Mouse (Mus musculus): ENCODE measurements around the gene Tmem223. TPM values are rescaled to one million over a fixed set of nuclear protein-coding genes. Genes with fewer than 3 reads are reported as not detected.

Tmem223 gene
- polyA plus RNA-seq, 1 experiment from 2014 or later, result 197 TPM

DNA sequence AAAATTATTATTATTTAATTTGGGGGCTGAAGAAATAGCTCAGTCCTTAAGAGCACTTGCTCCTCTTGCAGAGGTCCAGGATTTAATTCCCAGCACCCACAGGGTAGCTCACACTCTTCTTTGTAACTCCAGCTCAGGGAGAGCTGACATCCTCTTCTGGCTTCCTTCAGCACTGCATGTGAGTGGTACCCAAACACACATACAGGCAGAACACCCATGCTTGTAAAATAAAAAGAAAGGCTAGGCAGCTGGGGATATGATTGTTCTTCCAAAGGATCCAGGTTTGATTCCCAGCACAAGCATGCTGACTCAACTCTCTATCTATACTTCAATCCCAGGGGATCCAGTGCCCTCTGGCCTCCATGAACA is 28.1 kb downstream of the Tmem223 start:
- H3K27me3 ChIP-seq (ENCODE audit: insufficient read depth, low read length), result no peaks in the 10 kb centered on the region
- no peak for ATAC-seq (ENCODE audit: low FRiP score, low TSS enrichment)
- H3K9me3 ChIP-seq (ENCODE audit: low read length), result no peaks in the 10 kb centered on the region
- H3K4me3 ChIP-seq (ENCODE audit: low read length), result peak overlapping the region; percentile 71
- peaks cover 18% of the 10 kb centered on the region for H3K4me1 ChIP-seq (ENCODE audit: insufficient read depth, low read length)
- peak overlapping the region; percentile 50 for H3K9ac ChIP-seq (replicated peaks; ENCODE audit: low read length)
- H3K27ac ChIP-seq (ENCODE audit: low read length), result no peak overlapping the region
- peak overlapping the region; percentile 86 for H3K4me2 ChIP-seq (replicated peaks; ENCODE audit: low read depth, low read length)
- peaks cover 17% of the 10 kb centered on the region for H3K36me3 ChIP-seq (ENCODE audit: insufficient read depth, low read length)

DNA sequence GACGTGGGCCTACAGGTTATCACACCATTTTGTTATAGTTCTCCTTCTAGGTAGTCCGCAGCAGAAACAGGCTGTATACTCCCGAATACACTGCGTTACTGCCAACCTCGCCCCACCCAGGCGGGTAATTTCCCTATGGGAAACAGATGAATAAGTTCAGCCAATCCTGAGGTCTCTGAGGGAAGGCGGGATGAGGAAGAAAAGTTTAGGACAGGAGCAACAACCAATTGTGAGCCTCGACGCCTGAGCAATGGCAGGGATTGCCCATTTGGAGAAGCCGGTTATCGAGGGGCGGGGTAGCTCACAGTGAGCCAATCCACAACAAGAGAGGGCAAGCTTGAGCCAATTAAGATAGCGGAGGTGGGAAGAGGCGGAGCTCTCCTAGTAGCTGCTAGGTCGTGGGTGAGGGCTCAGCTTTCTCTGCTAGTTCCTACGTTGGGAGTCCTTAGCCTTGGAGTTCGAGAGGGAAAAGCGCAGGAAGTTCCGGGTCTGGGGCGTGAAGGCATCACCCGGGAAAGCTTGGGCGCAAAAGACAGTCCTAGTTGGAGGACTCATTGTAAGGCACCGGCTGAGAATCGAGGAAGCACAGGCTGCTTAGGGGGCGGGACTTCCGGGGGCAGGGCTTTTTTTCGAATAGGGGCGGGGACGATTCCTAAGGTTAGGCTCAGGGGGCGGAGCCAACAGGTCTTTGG is 31.5 kb downstream of the Tmem223 start, which contains the start of gene Zbtb3:
Gene Zbtb3, plus strand, starts transcription at position 426 of the 692 bp plus-strand sequence.
- Histone ChIP-seq H3K36me3 (ENCODE audit: insufficient read depth, low read length) (peaks cover 16% of the 10 kb centered on the region; the same call in 1 of the 2 replicates), H3K4me1 (ENCODE audit: insufficient read depth, low read length) (peaks cover 15% of the 10 kb centered on the region), H3K27me3 (ENCODE audit: insufficient read depth, low read length) (no peaks in the 10 kb centered on the region), H3K4me2 (replicated peaks; ENCODE audit: low read depth, low read length) (peak within 1 kb of the TSS; percentile 84), H3K4me3 (ENCODE audit: low read length) (peak within 1 kb of the TSS; percentile 81), H3K9me3 (ENCODE audit: low read length) (no peaks in the 10 kb centered on the region), H3K9ac (replicated peaks; ENCODE audit: low read length) (peak within 1 kb of the TSS; percentile 79), H3K27ac (ENCODE audit: low read length) (peak within 1 kb of the TSS; percentile 95)
- ATAC-seq (ENCODE audit: low FRiP score, low TSS enrichment), result peak; percentile 97
- WGBS, result 0% methylated on average over 30 of the region's 30 CpGs

GRCm38 (mm10) chr19:8803204-8803780 is 32.5 kb downstream of the Tmem223 start:
- Histone ChIP-seq H3K36me3 (ENCODE audit: insufficient read depth, low read length) (peaks cover 26% of the 10 kb centered on the region; the same call in 1 of the 2 replicates), H3K4me3 (ENCODE audit: low read length) (peak overlapping the region; percentile 81), H3K27me3 (ENCODE audit: insufficient read depth, low read length) (no peaks in the 10 kb centered on the region), H3K27ac (ENCODE audit: low read length) (no peak overlapping the region), H3K4me1 (ENCODE audit: insufficient read depth, low read length) (peaks cover 10% of the 10 kb centered on the region), H3K9ac (replicated peaks; ENCODE audit: low read length) (no peak overlapping the region; the same call in 1 of the 2 replicates), H3K9me3 (ENCODE audit: low read length) (no peaks in the 10 kb centered on the region), H3K4me2 (replicated peaks; ENCODE audit: low read depth, low read length) (peak overlapping the region; percentile 84)
- 89% methylated on average over 9 of the region's 9 CpGs for WGBS
- ATAC-seq (ENCODE audit: low FRiP score, low TSS enrichment), result no peak

DNA sequence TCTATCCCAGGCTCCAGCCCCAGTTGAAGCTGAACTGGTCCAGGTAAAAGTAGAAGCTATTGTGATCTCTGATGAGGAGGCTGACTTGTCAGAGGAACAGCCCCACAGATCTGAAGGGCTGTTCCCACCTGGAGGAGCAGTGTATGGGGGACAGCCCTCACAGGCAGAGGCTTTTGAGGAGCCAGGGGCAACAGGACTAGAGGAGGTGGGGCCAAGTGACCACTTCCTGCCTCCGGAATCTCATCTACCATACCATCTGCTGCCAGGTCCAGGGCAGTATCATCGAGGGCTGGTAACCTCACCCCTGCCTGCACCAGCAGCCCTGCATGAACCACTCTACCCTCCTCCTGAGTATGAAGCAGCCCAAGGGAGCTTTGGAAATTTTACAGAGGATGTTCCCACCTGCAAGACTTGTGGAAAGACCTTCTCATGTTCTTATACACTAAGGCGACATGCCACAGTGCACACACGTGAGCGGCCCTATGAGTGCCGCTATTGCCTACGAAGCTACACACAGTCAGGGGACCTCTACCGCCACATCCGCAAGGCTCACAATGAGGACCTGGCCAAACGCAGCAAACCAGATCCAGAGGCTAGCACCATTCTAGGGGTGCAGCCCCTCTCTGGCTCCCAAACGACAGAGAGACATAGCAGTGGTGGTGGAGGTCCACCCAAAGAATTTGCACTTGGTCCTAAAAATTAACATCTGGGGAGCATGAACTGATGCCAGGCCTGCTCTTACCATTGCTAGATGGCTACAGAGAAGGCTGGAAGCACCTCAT is 33.3 kb downstream of the Tmem223 start:
- WGBS, result 93% methylated on average over 11 of the region's 11 CpGs
- no peaks in the 10 kb centered on the region for H3K27me3 ChIP-seq (ENCODE audit: insufficient read depth, low read length)
- no peak overlapping the region for H3K9ac ChIP-seq (replicated peaks; ENCODE audit: low read length)
- no peak overlapping the region for H3K27ac ChIP-seq (ENCODE audit: low read length)
- H3K36me3 ChIP-seq (ENCODE audit: insufficient read depth, low read length), result peaks cover 31% of the 10 kb centered on the region; the same call in 1 of the 2 replicates
- H3K4me2 ChIP-seq (replicated peaks; ENCODE audit: low read depth, low read length), result no peak overlapping the region
- H3K9me3 ChIP-seq (ENCODE audit: low read length), result no peaks in the 10 kb centered on the region
- H3K4me3 ChIP-seq (ENCODE audit: low read length), result no peak overlapping the region
- H3K4me1 ChIP-seq (ENCODE audit: insufficient read depth, low read length), result peaks cover 10% of the 10 kb centered on the region
- ATAC-seq (ENCODE audit: low FRiP score, low TSS enrichment), result no peak

- Histone ChIP-seq H3K4me1 (ENCODE audit: insufficient read depth, low read length) (peaks cover 7% of the 10 kb centered on the region), H3K4me3 (ENCODE audit: low read length) (no peak overlapping the region), H3K9ac (replicated peaks; ENCODE audit: low read length) (no peak overlapping the region), H3K36me3 (ENCODE audit: insufficient read depth, low read length) (peaks cover 46% of the 10 kb centered on the region), H3K9me3 (ENCODE audit: low read length) (no peaks in the 10 kb centered on the region), H3K27ac (ENCODE audit: low read length) (no peak overlapping the region), H3K27me3 (ENCODE audit: insufficient read depth, low read length) (no peaks in the 10 kb centered on the region), H3K4me2 (replicated peaks; ENCODE audit: low read depth, low read length) (no peak overlapping the region)
- ATAC-seq (ENCODE audit: low FRiP score, low TSS enrichment), result no peak
- WGBS, result 93% methylated on average over 5 of the region's 5 CpGs
Observed at GRCm38 (mm10) chr19:8806810-8807209, 36.0 kb downstream of the Tmem223 start.

GRCm38 (mm10) chr19:8815812-8816211 is 45.0 kb downstream of the Tmem223 start:
- H3K9ac ChIP-seq (replicated peaks; ENCODE audit: low read length), result no peak overlapping the region
- H3K9me3 ChIP-seq (ENCODE audit: low read length), result no peaks in the 10 kb centered on the region
- peaks cover 26% of the 10 kb centered on the region for H3K4me1 ChIP-seq (ENCODE audit: insufficient read depth, low read length)
- H3K4me2 ChIP-seq (replicated peaks; ENCODE audit: low read depth, low read length), result no peak overlapping the region
- no peaks in the 10 kb centered on the region for H3K27me3 ChIP-seq (ENCODE audit: insufficient read depth, low read length)
- H3K36me3 ChIP-seq (ENCODE audit: insufficient read depth, low read length), result peaks cover 39% of the 10 kb centered on the region
- ATAC-seq (ENCODE audit: low FRiP score, low TSS enrichment), result no peak
- WGBS, result 60% methylated on average over 11 of the region's 11 CpGs
- no peak overlapping the region for H3K4me3 ChIP-seq (ENCODE audit: low read length)
- no peak overlapping the region for H3K27ac ChIP-seq (ENCODE audit: low read length)

GRCm38 (mm10) chr19:8817001-8817400 is 46.2 kb downstream of the Tmem223 start:
- peaks cover 29% of the 10 kb centered on the region for H3K36me3 ChIP-seq (ENCODE audit: insufficient read depth, low read length)
- no peak overlapping the region for H3K4me3 ChIP-seq (ENCODE audit: low read length)
- WGBS, result 82% methylated on average over 3 of the region's 3 CpGs
- H3K27ac ChIP-seq (ENCODE audit: low read length), result no peak overlapping the region
- H3K4me2 ChIP-seq (replicated peaks; ENCODE audit: low read depth, low read length), result peak overlapping the region; percentile 7
- no peak for ATAC-seq (ENCODE audit: low FRiP score, low TSS enrichment)
- H3K27me3 ChIP-seq (ENCODE audit: insufficient read depth, low read length), result no peaks in the 10 kb centered on the region
- no peak overlapping the region; the same call in 1 of the 2 replicates for H3K9ac ChIP-seq (replicated peaks; ENCODE audit: low read length)
- peaks cover 28% of the 10 kb centered on the region for H3K4me1 ChIP-seq (ENCODE audit: insufficient read depth, low read length)
- no peaks in the 10 kb centered on the region for H3K9me3 ChIP-seq (ENCODE audit: low read length)

DNA sequence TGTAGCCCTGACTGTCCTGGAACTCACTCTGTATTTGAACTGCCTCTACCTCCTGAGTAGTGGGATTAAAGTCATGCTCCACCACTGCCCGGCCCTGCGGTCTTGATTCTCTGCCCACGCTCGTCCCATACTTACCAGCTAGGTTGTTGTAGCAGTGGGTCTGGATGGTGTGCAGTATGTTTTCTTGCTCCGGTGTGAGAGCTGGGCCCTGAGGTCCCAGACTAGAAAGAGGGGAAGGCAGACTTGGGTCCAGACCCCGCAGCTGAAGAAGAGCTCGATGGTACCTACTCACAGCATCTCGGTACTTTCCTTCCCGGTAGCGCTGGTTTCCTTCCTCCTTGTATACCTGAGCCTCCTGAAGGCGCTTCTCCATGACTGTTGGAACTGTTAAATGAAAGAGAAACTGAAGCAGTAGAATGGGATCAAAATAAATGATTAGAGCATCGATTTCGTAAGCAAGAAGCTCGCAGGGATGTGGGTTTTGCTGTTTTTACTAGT is 47.6 kb downstream of the Tmem223 start:
- Histone ChIP-seq H3K36me3 (ENCODE audit: insufficient read depth, low read length) (peaks cover 23% of the 10 kb centered on the region), H3K9ac (replicated peaks; ENCODE audit: low read length) (peak overlapping the region; percentile 80), H3K4me3 (ENCODE audit: low read length) (peak overlapping the region; percentile 100), H3K27me3 (ENCODE audit: insufficient read depth, low read length) (no peaks in the 10 kb centered on the region), H3K4me2 (replicated peaks; ENCODE audit: low read depth, low read length) (peak overlapping the region; percentile 80), H3K27ac (ENCODE audit: low read length) (peak overlapping the region; percentile 100), H3K4me1 (ENCODE audit: insufficient read depth, low read length) (peaks cover 42% of the 10 kb centered on the region), H3K9me3 (ENCODE audit: low read length) (no peaks in the 10 kb centered on the region)
- 13% methylated on average over 14 of the region's 14 CpGs for WGBS
- no peak for ATAC-seq (ENCODE audit: low FRiP score, low TSS enrichment)

DNA sequence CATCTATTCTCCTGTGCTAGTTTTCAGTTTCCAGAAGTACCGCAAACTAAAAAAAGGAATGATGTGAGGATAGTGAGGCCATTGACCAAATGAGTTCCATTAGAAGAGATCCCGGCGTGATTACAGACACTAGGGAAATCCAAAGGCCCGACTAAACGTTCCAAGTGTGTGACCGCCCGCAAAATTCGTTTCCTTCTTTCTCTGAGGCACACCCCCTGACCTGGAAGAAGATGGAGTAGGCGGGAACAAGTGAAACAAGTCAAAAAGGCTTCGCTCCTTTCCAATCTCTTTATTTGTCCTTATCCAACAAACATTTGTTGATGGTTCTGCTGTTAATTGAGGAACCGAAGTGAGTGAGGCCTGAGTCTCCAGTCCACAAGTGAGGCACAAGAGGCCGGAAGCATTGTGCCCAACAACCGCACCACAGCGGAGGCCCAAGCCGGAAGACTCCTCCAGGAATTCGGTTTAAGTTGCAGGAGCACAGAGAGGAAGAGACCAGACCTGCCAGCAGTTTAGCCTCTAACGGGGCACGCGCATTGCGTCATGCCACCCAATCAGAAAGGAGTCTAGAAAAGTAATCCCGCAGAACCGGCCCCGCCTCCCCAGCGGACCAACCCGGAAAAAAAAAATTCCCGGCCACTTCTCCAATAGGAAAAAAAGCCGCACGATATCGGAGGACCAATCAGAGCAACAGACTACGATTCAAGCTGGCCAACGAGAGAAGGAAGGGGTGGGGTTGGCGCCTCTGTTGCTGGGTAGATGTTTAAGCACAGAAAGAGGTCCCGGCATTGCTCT is 48.2 kb downstream of the Tmem223 start, which contains the start of gene Ttc9c:
Gene Ttc9c, minus strand, starts transcription at position 533 of the 795 bp plus-strand sequence.
- H3K4me2 ChIP-seq (replicated peaks; ENCODE audit: low read depth, low read length), result peak within 1 kb of the TSS; percentile 88
- ATAC-seq (ENCODE audit: low FRiP score, low TSS enrichment), result peak; percentile 93
- H3K27me3 ChIP-seq (ENCODE audit: insufficient read depth, low read length), result no peaks in the 10 kb centered on the region
- WGBS, result under 1% methylated on average over 33 of the region's 33 CpGs
- peak within 1 kb of the TSS; percentile 100 for H3K4me3 ChIP-seq (ENCODE audit: low read length)
- peaks cover 42% of the 10 kb centered on the region for H3K4me1 ChIP-seq (ENCODE audit: insufficient read depth, low read length)
- no peaks in the 10 kb centered on the region for H3K9me3 ChIP-seq (ENCODE audit: low read length)
- H3K36me3 ChIP-seq (ENCODE audit: insufficient read depth, low read length), result peaks cover 27% of the 10 kb centered on the region
- H3K27ac ChIP-seq (ENCODE audit: low read length), result peak within 1 kb of the TSS; percentile 100
- H3K9ac ChIP-seq (replicated peaks; ENCODE audit: low read length), result peak within 1 kb of the TSS; percentile 98

Measured in kidney, embryonic 16.5 days (tissue).